Mouse (Mus musculus) CH12.LX (cell line): ENCODE results near the gene Zranb3. TPM values are rescaled to one million over a fixed set of nuclear protein-coding genes. Genes with fewer than 3 reads are reported as not detected.

Source experiments
- DNase-seq: peaks from one replicate; pipeline ENCODE4 v3.0.0-alpha.2; 2013; ENCODE audit errors: extremely low read depth
- H3K27ac ChIP-seq: 2 replicates; pipeline ENCODE4 v1.5.1; 2012; ENCODE audit warnings: low read depth, mild to moderate bottlenecking, control low read depth, moderate library complexity; ENCODE audit not compliant: insufficient read depth
- H3K27me3 ChIP-seq: replicated peaks from 2 replicates; pipeline ENCODE3; 2012; ENCODE audit warnings: inconsistent platforms
- H3K36me3 ChIP-seq, 2 experiments: replicated peaks in 1 of 2; 2 replicates each; pipeline versions ENCODE3 to v1.6.1; 2012; ENCODE audit warnings: inconsistent platforms in 1 of 2, low read length in 1 of 2, mild to moderate bottlenecking in 1 of 2, mixed read lengths in 1 of 2, moderate library complexity in 1 of 2; ENCODE audit not compliant: control insufficient read depth in 1 of 2, insufficient read depth in 1 of 2
- H3K4me1 ChIP-seq, 2 experiments: 2 replicates each; pipeline ENCODE4 v1.6.1; 2012; ENCODE audit warnings: inconsistent platforms in 1 of 2, moderate library complexity in 1 of 2; ENCODE audit not compliant: insufficient read depth in 2 of 2, control insufficient read depth in 1 of 2
- H3K4me2 ChIP-seq: 2 replicates; pipeline ENCODE4 v1.6.1; 2012; ENCODE audit warnings: low read depth, mild to moderate bottlenecking, control low read depth; ENCODE audit not compliant: poor library complexity, insufficient read depth, severe bottlenecking
- H3K4me3 ChIP-seq, 3 experiments: fragments of 150-350 bp in 1 of 3; sonication (generic) in 1 of 3; replicated peaks in 1 of 3; 2 replicates each; pipeline versions ENCODE3 to v1.5.1; 2011 to 2012; ENCODE audit warnings: low read depth in 2 of 3, low read length in 2 of 3, mild to moderate bottlenecking in 2 of 3, moderate library complexity in 2 of 3, control low read depth in 1 of 3, improper control_type of control experiment in 1 of 3, inconsistent platforms in 1 of 3, mixed read lengths in 1 of 3; ENCODE audit not compliant: poor library complexity in 1 of 3
- H3K79me2 ChIP-seq: replicated peaks from 2 replicates; pipeline ENCODE4 v1.6.1; 2012; ENCODE audit warnings: mild to moderate bottlenecking, moderate library complexity; ENCODE audit not compliant: control insufficient read depth, poor library complexity, insufficient read depth, severe bottlenecking; ENCODE audit errors: extremely low read depth
- H3K9ac ChIP-seq: 2 replicates; pipeline ENCODE4 v1.6.1; 2012; ENCODE audit warnings: low read depth, mild to moderate bottlenecking, control low read depth, moderate library complexity; ENCODE audit not compliant: insufficient read depth
- H3K9me3 ChIP-seq: replicated peaks from 2 replicates; pipeline ENCODE3; 2012; ENCODE audit warnings: low read length, inconsistent platforms, mixed read lengths
- BHLHE40 ChIP-seq: IDR thresholded peaks from 2 replicates; pipeline ENCODE4 v1.6.1; 2011; ENCODE audit warnings: mild to moderate bottlenecking, low read depth, low read length, improper control_type of control experiment
- CHD1 ChIP-seq: IDR thresholded peaks from 2 replicates; pipeline ENCODE4 v1.6.1; 2012; ENCODE audit warnings: low read depth, low read length, improper control_type of control experiment, inconsistent platforms
- ELF1 ChIP-seq: IDR thresholded peaks from 2 replicates; pipeline ENCODE4 v1.6.1; 2014; ENCODE audit warnings: low read depth, mild to moderate bottlenecking, inconsistent platforms, low read length, improper control_type of control experiment
- EP300 ChIP-seq: IDR thresholded peaks from 2 replicates; pipeline ENCODE4 v1.6.1; 2011; ENCODE audit warnings: low read length, improper control_type of control experiment
- GABPA ChIP-seq: IDR thresholded peaks from 2 replicates; pipeline ENCODE4 v1.6.1; 2012; ENCODE audit warnings: low read depth, low read length, improper control_type of control experiment, inconsistent platforms; ENCODE audit not compliant: insufficient replicate concordance
- JUN ChIP-seq: IDR thresholded peaks from 2 replicates; pipeline ENCODE4 v1.6.1; 2011; ENCODE audit warnings: low read depth, mild to moderate bottlenecking, low read length, improper control_type of control experiment, moderate library complexity; ENCODE audit not compliant: insufficient read depth
- JUND ChIP-seq: conservative IDR thresholded peaks from 2 replicates; pipeline ENCODE4 v1.6.1; 2011; ENCODE audit warnings: low read depth, low read length, improper control_type of control experiment
- KAT2A ChIP-seq: IDR thresholded peaks from 2 replicates; pipeline ENCODE4 v1.6.1; 2012; ENCODE audit warnings: low read length, improper control_type of control experiment, inconsistent platforms; ENCODE audit not compliant: insufficient replicate concordance
- MAFK ChIP-seq: IDR thresholded peaks from 2 replicates; pipeline ENCODE4 v1.6.1; 2011; ENCODE audit warnings: low read length, improper control_type of control experiment; ENCODE audit not compliant: insufficient replicate concordance
- MAZ ChIP-seq: IDR thresholded peaks from 2 replicates; pipeline ENCODE4 v1.6.1; 2012; ENCODE audit warnings: low read depth, mild to moderate bottlenecking, inconsistent platforms, low read length, improper control_type of control experiment, moderate library complexity
- MXI1 ChIP-seq: IDR thresholded peaks from 2 replicates; pipeline ENCODE4 v1.6.1; 2011; ENCODE audit warnings: mild to moderate bottlenecking, low read depth, low read length, improper control_type of control experiment
- NELFE ChIP-seq: IDR thresholded peaks from 2 replicates; pipeline ENCODE4 v1.6.1; 2011; ENCODE audit warnings: low read depth, low read length, improper control_type of control experiment
- NRF1 ChIP-seq: IDR thresholded peaks from 2 replicates; pipeline ENCODE4 v1.6.1; 2014; ENCODE audit warnings: low read depth, mild to moderate bottlenecking, inconsistent platforms, low read length, improper control_type of control experiment, moderate library complexity
- PAX5 ChIP-seq: IDR thresholded peaks from 2 replicates; pipeline ENCODE4 v1.6.1; 2012; ENCODE audit warnings: low read length, inconsistent platforms, mixed read lengths
- POLR2A ChIP-seq: IDR thresholded peaks from 2 replicates; pipeline ENCODE4 v1.6.1; 2011; ENCODE audit warnings: low read depth, mild to moderate bottlenecking, improper control_type of control experiment, low read length
- RAD21 ChIP-seq: IDR thresholded peaks from 2 replicates; pipeline ENCODE4 v1.6.1; 2011; ENCODE audit warnings: low read depth, mild to moderate bottlenecking, low read length, improper control_type of control experiment, moderate library complexity
- RCOR1 ChIP-seq: conservative IDR thresholded peaks from 2 replicates; pipeline ENCODE4 v1.6.1; 2012; ENCODE audit warnings: low read depth, mild to moderate bottlenecking, inconsistent platforms, low read length, improper control_type of control experiment
- SIN3A ChIP-seq: IDR thresholded peaks from 2 replicates; pipeline ENCODE4 v1.6.1; 2012; ENCODE audit warnings: low read length, improper control_type of control experiment, inconsistent platforms
- SMC3 ChIP-seq: IDR thresholded peaks from 2 replicates; pipeline ENCODE4 v1.6.1; 2011; ENCODE audit warnings: low read depth, low read length, improper control_type of control experiment
- TCF12 ChIP-seq: IDR thresholded peaks from 2 replicates; pipeline ENCODE4 v1.6.1; 2014; ENCODE audit warnings: low read depth, mild to moderate bottlenecking, inconsistent platforms, low read length, improper control_type of control experiment
- ZNF384 ChIP-seq: IDR thresholded peaks from 2 replicates; pipeline ENCODE4 v1.6.1; 2012; ENCODE audit warnings: low read depth, low read length, improper control_type of control experiment, inconsistent platforms
- dilution Hi-C: fragments of 300-500 bp; cut with MboI; formaldehyde crosslinking; loops from 2 replicates; pipeline ENCODE4 v1.14.3; 2020; ENCODE audit warnings: low sequenced_read_pairs; ENCODE audit not compliant: extremely low pct_unique_long_range_greater_than_20kb, extremely low pct_ligation_motif_present
- in situ Hi-C: fragments of 300-500 bp; cut with MboI; formaldehyde crosslinking; loops from 3 replicates; pipeline ENCODE4 v1.14.3; 2019; ENCODE audit warnings: low sequenced_read_pairs, low pct_ligation_motif_present, low pct_unique_long_range_greater_than_20kb, mixed read lengths
- polyA plus RNA-seq: library from polyadenylated mRNA; unstranded; fragments of >175 nt; gene quantifications from 2 replicates; pipeline ENCODE4 v1.2.1, GENCODE M21; 2012; ENCODE audit warnings: low read depth; ENCODE audit not compliant: insufficient read length
- total RNA-seq, 2 experiments: library from RNA; depleted of rRNA; stranded (reverse); fragments of 300-350 nt in 1 of 2; fragments of >200 nt in 1 of 2; gene quantifications; 2 replicates each; pipeline ENCODE4 v1.2.3; 2012 to 2014

The Zranb3 gene
- total and polyA plus RNA-seq, 3 experiments, result 9.9 to 13.6 (median 12.4) TPM

DNA sequence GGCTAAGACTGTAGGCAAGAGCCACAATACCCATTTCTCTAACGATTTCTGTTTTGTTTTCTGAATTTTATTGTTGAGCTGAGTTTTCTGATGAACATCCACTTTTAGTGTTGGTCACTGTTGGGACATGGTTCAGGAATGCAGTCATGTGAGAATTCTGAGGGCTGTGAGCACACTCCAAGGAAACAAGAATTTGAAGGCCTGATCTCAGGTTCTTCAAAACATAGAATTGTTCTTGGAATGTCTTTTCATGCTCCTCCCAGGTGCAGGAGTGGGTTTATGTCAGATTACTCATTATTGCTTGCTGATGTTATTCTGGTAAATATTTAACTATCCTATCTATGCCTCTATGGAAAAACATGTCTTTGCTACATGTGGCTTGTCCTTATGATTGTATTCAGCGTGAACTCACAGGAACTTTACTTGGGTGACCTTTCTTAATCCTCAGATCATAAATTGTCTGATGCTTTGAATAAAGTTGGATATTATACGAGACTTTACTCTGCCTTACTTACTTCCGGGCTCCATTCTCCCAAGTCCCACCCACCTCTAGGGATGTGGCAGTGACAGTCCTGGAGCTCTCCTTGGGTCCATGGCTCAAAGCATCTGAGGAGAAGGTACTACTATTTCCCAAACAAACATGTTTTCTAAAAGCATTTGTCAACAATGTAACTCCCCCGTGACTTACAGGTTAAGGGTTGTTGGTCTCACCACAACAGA lies 119.4 kb downstream of the Zranb3 start:
- in situ Hi-C loops (no loop called here), dilution Hi-C loops (no loop called here)
- H3K4me2 ChIP-seq, result no peak overlapping the region
- H3K9me3 ChIP-seq, result no peaks in the 10 kb centered on the region
- H3K36me3 ChIP-seq, result peaks cover 2 to 31% of the 10 kb centered on the region in 2 experiments
- no peak for TF ChIP-seq CHD1
- no peak for TF ChIP-seq SIN3A
- no peak for TF ChIP-seq ZNF384
- no peak for TF ChIP-seq MAFK
- TF ChIP-seq PAX5, result no peak
- TF ChIP-seq RAD21, result no peak
- TF ChIP-seq KAT2A, result no peak
- no peak for TF ChIP-seq BHLHE40
- H3K79me2 ChIP-seq, result no peaks in the 10 kb centered on the region
- H3K4me3 ChIP-seq, result no peak overlapping the region
- DNase-seq, result no peak
- H3K9ac ChIP-seq, result no peak overlapping the region
- H3K27me3 ChIP-seq, result no peaks in the 10 kb centered on the region
- H3K4me1 ChIP-seq, result peaks cover 0 to 9% of the 10 kb centered on the region in 2 experiments; a peak in 2 of 4 replicates
- H3K27ac ChIP-seq, result no peak overlapping the region

DNA sequence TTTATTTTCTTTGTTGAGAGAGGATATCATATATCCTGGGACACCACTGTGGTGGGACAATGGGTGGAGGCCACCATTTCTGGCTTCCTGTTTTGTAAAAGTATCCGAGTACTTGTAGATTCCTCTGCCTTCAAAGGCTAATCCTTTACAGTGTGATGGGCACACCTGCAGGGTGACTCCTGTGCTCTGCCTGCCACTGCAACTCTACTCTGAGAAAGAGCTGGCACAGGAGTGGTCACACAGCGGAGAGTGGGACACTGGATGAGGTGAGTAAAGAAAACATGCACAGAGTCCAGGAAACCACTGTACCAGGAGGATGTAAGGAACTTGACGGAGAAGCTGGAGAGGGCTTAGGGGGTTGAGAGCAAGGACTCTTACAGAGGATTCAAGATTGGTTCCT lies 120.6 kb downstream of the Zranb3 start:
- Histone ChIP-seq H3K9me3 (no peaks in the 10 kb centered on the region), H3K4me3 (no peak overlapping the region), H3K79me2 (no peaks in the 10 kb centered on the region), H3K9ac (no peak overlapping the region), H3K4me1 (peaks cover 0 to 9% of the 10 kb centered on the region in 2 experiments; a peak in 2 of 4 replicates), H3K27me3 (no peaks in the 10 kb centered on the region), H3K36me3 (peaks cover 2 to 29% of the 10 kb centered on the region in 2 experiments), H3K4me2 (no peak overlapping the region), H3K27ac (no peak overlapping the region)
- no peak for DNase-seq
- TF ChIP-seq EP300 (no peak), MAZ (no peak), MXI1 (no peak), JUN (no peak), ELF1 (no peak), PAX5 (no peak), GABPA (no peak), NRF1 (no peak), CHD1 (no peak), SMC3 (no peak), JUND (no peak), TCF12 (no peak), POLR2A (no peak), RCOR1 (no peak), NELFE (no peak)
- in situ Hi-C loops, result no loop called here
- dilution Hi-C loops, result no loop called here
